Mouse (Mus musculus) macrophage (primary cell): ENCODE data around the gene Cir1. TPM values are rescaled to one million over a fixed set of nuclear protein-coding genes. Genes with fewer than 3 reads are reported as not detected.

Experiments used
- H3K27ac ChIP-seq: fragments of 350-480 bp; formaldehyde crosslinking; 2 replicates; pipeline ENCODE4 v1.9.0; 2021
- H3K36me3 ChIP-seq: fragments of 350-480 bp; formaldehyde crosslinking; 2 replicates; pipeline ENCODE4 v1.9.0; 2021; ENCODE audit errors: inconsistent target
- H3K4me3 ChIP-seq: fragments of 350-480 bp; formaldehyde crosslinking; 2 replicates; pipeline ENCODE4 v1.9.0; 2021; ENCODE audit errors: inconsistent target
- H3K79me2 ChIP-seq: fragments of 350-480 bp; formaldehyde crosslinking; 2 replicates; pipeline ENCODE4 v1.9.0; 2021; ENCODE audit errors: inconsistent target
- WGBS: methylation state at CpG from one replicate; pipeline ENCODE4 v1.1.7; 2026; ENCODE audit warnings: inconsistent platforms; ENCODE audit not compliant: missing documents; 5-methylcytosine and 5-hydroxymethylcytosine counted together
- polyA plus RNA-seq: library from polyadenylated mRNA; stranded (reverse); fragments of 250-400 nt; gene quantifications from 3 replicates; pipeline ENCODE4 v1.2.4, GENCODE M21; 2018; ENCODE audit warnings: inconsistent platforms

Cir1 gene
- polyA plus RNA-seq, 1 experiment from 2014 or later, result 40.4 TPM

- Histone ChIP-seq H3K4me3 (no peak overlapping the region), H3K27ac (no peak overlapping the region), H3K36me3 (no peaks in the 10 kb centered on the region), H3K79me2 (no peaks in the 10 kb centered on the region)
- WGBS, result 96% methylated on average over 4 of the region's 4 CpGs
Observed at GRCm38 (mm10) chr2:73248701-73249100, 63.8 kb downstream of the Cir1 start.

GRCm38 (mm10) chr2:73241299-73241698 lies 71.2 kb downstream of the Cir1 start:
- Histone ChIP-seq H3K79me2 (no peaks in the 10 kb centered on the region), H3K36me3 (no peaks in the 10 kb centered on the region), H3K4me3 (no peak overlapping the region), H3K27ac (no peak overlapping the region)
- WGBS, result 87% methylated on average over 4 of the region's 4 CpGs

Other genes starting within 250 kb of the Cir1 start
- 42.7 to 133 TPM (median 89.6 TPM) in 3 replicates for gene Ola1, start 93.8 kb downstream of the Cir1 start, polyA plus RNA-seq
- gene Sp9, start 40.8 kb downstream of the Cir1 start, polyA plus RNA-seq, result 0.47 TPM in 1 of 3 replicates, not detected in the others
- 13.3 to 14.9 TPM (median 14.0 TPM) in 3 replicates for gene Scrn3, start 100 bp downstream of the Cir1 start, polyA plus RNA-seq
- gene Gpr155, start 73.9 kb upstream of the Cir1 start, polyA plus RNA-seq, result 3.1 to 33.1 TPM (median 20.6 TPM) in 3 replicates
- gene Wipf1, start 217.0 kb upstream of the Cir1 start, polyA plus RNA-seq, result 121 to 170 TPM (median 129 TPM) in 3 replicates